Mouse (Mus musculus): ENCODE measurements around the gene Pdzd2. TPM values are rescaled to one million over a fixed set of nuclear protein-coding genes. Genes with fewer than 3 reads are reported as not detected.

Gene Pdzd2
- polyA plus RNA-seq, 1 experiment, result 2.4 TPM

DNA sequence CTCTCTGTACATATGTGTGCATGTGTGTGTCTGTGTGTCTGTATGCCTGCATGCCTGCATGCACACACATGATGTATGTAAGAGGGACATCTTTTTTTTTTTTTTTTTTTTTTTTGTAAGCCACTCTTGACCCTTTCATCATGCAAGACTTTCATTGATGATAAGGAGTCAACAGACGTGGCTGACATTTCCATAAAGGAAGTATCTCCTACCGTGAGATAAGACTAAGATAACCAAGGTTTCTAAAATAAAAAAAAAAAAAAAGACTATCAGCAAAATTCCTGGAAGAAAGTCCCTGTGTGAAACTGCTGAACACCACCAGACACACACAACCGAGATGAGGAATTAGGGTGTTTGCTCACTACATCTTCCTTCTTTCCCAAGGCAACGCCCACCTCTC lies 27.1 kb upstream of the Pdzd2 start:
- 27% methylated on average over 4 of the region's 4 CpGs for WGBS

DNA sequence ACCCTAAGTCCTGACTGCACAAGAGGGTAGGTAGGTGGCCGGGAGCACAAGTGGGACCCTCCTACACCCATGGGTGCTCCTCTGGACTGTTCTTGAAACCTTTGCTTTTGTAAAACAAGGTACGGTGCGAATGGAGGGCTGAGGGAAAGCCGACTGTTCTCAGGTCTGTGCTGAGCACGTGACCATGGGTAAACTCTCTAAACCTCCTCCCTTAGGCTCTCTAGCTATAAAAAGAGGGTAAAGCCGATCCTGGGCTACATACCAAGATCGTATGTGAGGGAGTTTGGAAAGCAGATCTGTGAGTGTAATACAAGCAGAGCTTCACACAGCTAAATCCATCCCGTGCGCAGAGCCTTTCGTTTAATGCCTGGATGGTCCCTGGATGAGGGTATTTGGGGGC lies 23.4 kb upstream of the Pdzd2 start:
- Histone ChIP-seq H3K4me3 (ENCODE audit: low read depth, low read length) (no peak overlapping the region), H3K36me3 (ENCODE audit: control insufficient read depth, insufficient read depth, low read length) (no peaks in the 10 kb centered on the region), H3K4me1 (ENCODE audit: control insufficient read depth, insufficient read depth, insufficient read length, low read length) (no peaks in the 10 kb centered on the region), H3K27me3 (ENCODE audit: control insufficient read depth, insufficient read depth, low read length) (no peaks in the 10 kb centered on the region), H3K27ac (ENCODE audit: insufficient read depth, low read depth, low read length) (no peak overlapping the region)
- no peak for TF ChIP-seq POLR2A (IDR thresholded peaks at IDR 0.05; ENCODE audit: low read depth, low read length)
- no peak for TF ChIP-seq CTCF (IDR thresholded peaks at IDR 0.05; ENCODE audit: extremely low read depth, insufficient read length, insufficient replicate concordance, low read depth, low read length)
- 58% methylated on average over 10 of the region's 10 CpGs for WGBS

More for the DNA sequence above, 27.1 kb upstream of the Pdzd2 start:
- Histone ChIP-seq H3K27me3 (ENCODE audit: control insufficient read depth, insufficient read depth, low read length) (no peaks in the 10 kb centered on the region), H3K27ac (ENCODE audit: insufficient read depth, low read depth, low read length) (no peak overlapping the region), H3K36me3 (ENCODE audit: control insufficient read depth, insufficient read depth, low read length) (no peaks in the 10 kb centered on the region), H3K4me3 (ENCODE audit: low read depth, low read length) (no peak overlapping the region), H3K4me1 (ENCODE audit: control insufficient read depth, insufficient read depth, insufficient read length, low read length) (no peaks in the 10 kb centered on the region)
- TF ChIP-seq POLR2A (IDR thresholded peaks at IDR 0.05; ENCODE audit: low read depth, low read length), result no peak
- no peak for TF ChIP-seq CTCF (IDR thresholded peaks at IDR 0.05; ENCODE audit: extremely low read depth, insufficient read length, insufficient replicate concordance, low read depth, low read length)

DNA sequence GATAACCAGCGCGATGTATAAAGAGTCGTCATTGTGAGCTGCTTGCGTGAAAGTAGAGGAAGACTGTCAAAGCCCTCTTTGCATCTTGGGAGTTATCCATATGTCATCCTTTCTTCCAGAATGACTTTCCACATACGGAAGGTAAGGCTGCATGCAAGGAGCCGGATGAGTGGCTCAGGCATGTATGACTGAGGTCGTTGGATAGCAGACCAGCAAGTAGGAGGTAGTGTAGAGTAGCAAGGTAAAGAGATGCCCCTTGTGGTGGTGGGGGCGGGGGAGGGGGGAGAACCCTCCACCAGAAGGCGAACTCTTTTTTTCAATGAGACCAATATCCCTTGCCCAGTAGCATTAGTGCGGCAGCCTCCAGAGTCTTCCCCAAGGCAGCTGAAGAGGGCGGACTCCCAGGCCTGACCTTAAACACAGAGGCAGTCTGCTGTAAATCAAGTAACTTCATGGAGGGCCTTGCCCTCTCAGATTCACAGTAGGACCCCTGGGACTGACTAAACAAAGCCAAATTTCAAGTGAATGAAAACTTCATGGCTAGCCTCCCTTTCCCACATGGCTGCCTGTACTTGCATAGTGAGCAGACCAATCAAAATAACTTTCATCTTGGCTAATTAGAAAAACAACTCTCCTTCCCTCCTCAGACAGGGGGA lies 22.7 kb upstream of the Pdzd2 start:
- no peak overlapping the region for H3K4me3 ChIP-seq (ENCODE audit: low read depth, low read length)
- H3K27ac ChIP-seq (ENCODE audit: insufficient read depth, low read depth, low read length), result no peak overlapping the region
- H3K4me1 ChIP-seq (ENCODE audit: control insufficient read depth, insufficient read depth, insufficient read length, low read length), result no peaks in the 10 kb centered on the region
- WGBS, result 77% methylated on average over 11 of the region's 11 CpGs
- TF ChIP-seq CTCF (IDR thresholded peaks at IDR 0.05; ENCODE audit: extremely low read depth, insufficient read length, insufficient replicate concordance, low read depth, low read length) (no peak), POLR2A (IDR thresholded peaks at IDR 0.05; ENCODE audit: low read depth, low read length) (no peak)
- H3K36me3 ChIP-seq (ENCODE audit: control insufficient read depth, insufficient read depth, low read length), result no peaks in the 10 kb centered on the region
- H3K27me3 ChIP-seq (ENCODE audit: control insufficient read depth, insufficient read depth, low read length), result no peaks in the 10 kb centered on the region

DNA sequence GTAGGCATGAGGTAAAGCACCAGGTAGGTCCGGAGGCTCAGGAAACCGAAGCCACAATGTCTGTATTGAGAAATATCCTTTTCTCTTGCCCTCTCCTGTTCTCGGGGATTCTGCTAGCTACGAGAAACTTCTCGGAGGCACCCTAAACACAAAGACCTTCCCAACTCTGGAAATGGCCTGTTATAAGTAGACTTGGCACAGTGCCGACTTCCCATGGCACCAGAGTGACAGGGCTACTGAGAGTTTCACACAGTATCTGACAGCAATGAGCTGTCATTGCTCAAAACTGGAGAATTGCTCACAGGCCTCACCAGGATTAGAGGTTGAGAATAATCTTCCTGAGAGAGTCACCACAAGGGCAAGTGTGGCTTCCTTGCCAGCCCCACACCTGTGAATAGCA lies 21.0 kb upstream of the Pdzd2 start:
- Histone ChIP-seq H3K4me3 (ENCODE audit: low read depth, low read length) (no peak overlapping the region), H3K4me1 (ENCODE audit: control insufficient read depth, insufficient read depth, insufficient read length, low read length) (no peaks in the 10 kb centered on the region), H3K27me3 (ENCODE audit: control insufficient read depth, insufficient read depth, low read length) (no peaks in the 10 kb centered on the region), H3K27ac (ENCODE audit: insufficient read depth, low read depth, low read length) (no peak overlapping the region), H3K36me3 (ENCODE audit: control insufficient read depth, insufficient read depth, low read length) (no peaks in the 10 kb centered on the region)
- TF ChIP-seq CTCF (IDR thresholded peaks at IDR 0.05; ENCODE audit: extremely low read depth, insufficient read length, insufficient replicate concordance, low read depth, low read length), result no peak
- TF ChIP-seq POLR2A (IDR thresholded peaks at IDR 0.05; ENCODE audit: low read depth, low read length), result no peak
- 86% methylated on average over 6 of the region's 6 CpGs for WGBS

DNA sequence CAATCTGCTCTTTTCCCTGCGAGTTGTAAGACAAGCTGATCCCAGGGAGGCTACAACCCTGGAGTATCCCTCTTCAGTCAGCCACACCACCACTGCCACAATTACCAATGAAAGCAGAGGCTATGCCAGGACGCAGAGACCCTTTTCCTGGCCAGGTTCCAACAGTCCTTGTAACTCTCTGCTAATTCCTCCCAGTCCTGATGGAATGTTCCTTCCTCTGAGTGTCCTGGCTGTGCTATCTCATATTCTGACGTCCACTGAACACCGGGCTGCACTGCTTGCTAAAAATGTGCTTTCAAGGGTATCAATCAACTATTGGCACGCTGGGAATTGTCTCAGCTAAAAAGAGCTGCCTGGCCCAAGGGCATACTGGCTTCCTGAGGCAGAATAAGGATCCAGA lies 18.7 kb upstream of the Pdzd2 start:
- H3K4me3 ChIP-seq (ENCODE audit: low read depth, low read length), result no peak overlapping the region
- TF ChIP-seq CTCF (IDR thresholded peaks at IDR 0.05; ENCODE audit: extremely low read depth, insufficient read length, insufficient replicate concordance, low read depth, low read length) (no peak), POLR2A (IDR thresholded peaks at IDR 0.05; ENCODE audit: low read depth, low read length) (no peak)
- 56% methylated on average over 5 of the region's 5 CpGs for WGBS

DNA sequence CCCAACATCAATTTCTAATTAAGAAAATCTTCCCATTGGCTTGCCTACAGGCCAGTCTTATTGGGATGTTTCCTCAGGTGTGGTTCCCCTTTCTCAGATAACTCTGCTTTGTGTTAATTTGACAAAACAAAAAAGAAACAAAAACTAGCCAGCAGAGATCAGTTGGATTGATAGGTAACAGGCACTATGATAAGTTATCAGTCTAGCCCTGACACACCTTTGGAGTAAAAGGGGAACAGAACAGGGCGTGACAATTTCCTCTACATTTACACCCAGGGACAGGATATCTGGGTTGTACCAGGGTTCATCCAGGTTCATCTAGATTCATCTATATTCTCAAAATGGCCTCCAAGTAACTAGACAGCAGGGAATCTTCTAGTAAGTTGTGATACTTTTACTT lies 18.0 kb upstream of the Pdzd2 start:
- Histone ChIP-seq H3K4me3 (ENCODE audit: low read depth, low read length) (no peak overlapping the region), H3K4me1 (ENCODE audit: control insufficient read depth, insufficient read depth, insufficient read length, low read length) (no peaks in the 10 kb centered on the region), H3K36me3 (ENCODE audit: control insufficient read depth, insufficient read depth, low read length) (no peaks in the 10 kb centered on the region), H3K27ac (ENCODE audit: insufficient read depth, low read depth, low read length) (no peak overlapping the region), H3K27me3 (ENCODE audit: control insufficient read depth, insufficient read depth, low read length) (no peaks in the 10 kb centered on the region)
- 43% methylated on average over 1 of the region's 1 CpGs for WGBS
- no peak for TF ChIP-seq POLR2A (IDR thresholded peaks at IDR 0.05; ENCODE audit: low read depth, low read length)
- no peak for TF ChIP-seq CTCF (IDR thresholded peaks at IDR 0.05; ENCODE audit: extremely low read depth, insufficient read length, insufficient replicate concordance, low read depth, low read length)

More for the DNA sequence above, 18.7 kb upstream of the Pdzd2 start:
- Histone ChIP-seq H3K27ac (ENCODE audit: insufficient read depth, low read depth, low read length) (no peak overlapping the region), H3K36me3 (ENCODE audit: control insufficient read depth, insufficient read depth, low read length) (no peaks in the 10 kb centered on the region), H3K27me3 (ENCODE audit: control insufficient read depth, insufficient read depth, low read length) (no peaks in the 10 kb centered on the region), H3K4me1 (ENCODE audit: control insufficient read depth, insufficient read depth, insufficient read length, low read length) (no peaks in the 10 kb centered on the region)

DNA sequence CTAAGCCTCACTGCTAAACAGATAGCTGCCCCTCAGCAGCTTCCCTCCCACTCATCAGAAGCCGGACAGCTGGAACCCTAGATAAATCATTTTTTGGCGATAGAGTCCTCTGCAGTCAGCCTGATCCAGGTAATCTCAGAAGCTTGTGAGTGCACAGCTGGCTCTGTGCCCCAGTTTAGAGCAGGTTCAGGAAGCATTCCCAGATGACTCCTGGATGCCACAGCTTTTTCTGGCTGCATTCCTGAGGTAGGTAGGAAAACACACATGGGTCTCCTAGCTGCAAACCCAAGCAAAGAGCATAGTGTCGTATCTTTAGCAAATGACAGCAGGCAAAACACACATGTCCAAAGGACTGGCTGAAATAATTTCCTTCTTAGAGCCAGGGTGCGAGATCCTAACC lies 13.5 kb upstream of the Pdzd2 start:
- H3K4me1 ChIP-seq (ENCODE audit: control insufficient read depth, insufficient read depth, insufficient read length, low read length), result peaks cover 8% of the 10 kb centered on the region; the same call in 1 of the 2 replicates
- no peak overlapping the region for H3K27ac ChIP-seq (ENCODE audit: insufficient read depth, low read depth, low read length)
- 28% methylated on average over 4 of the region's 4 CpGs for WGBS
- no peak for TF ChIP-seq POLR2A (IDR thresholded peaks at IDR 0.05; ENCODE audit: low read depth, low read length)
- TF ChIP-seq CTCF (IDR thresholded peaks at IDR 0.05; ENCODE audit: extremely low read depth, insufficient read length, insufficient replicate concordance, low read depth, low read length), result no peak
- no peak overlapping the region for H3K4me3 ChIP-seq (ENCODE audit: low read depth, low read length)
- H3K27me3 ChIP-seq (ENCODE audit: control insufficient read depth, insufficient read depth, low read length), result no peaks in the 10 kb centered on the region
- no peaks in the 10 kb centered on the region for H3K36me3 ChIP-seq (ENCODE audit: control insufficient read depth, insufficient read depth, low read length)
